Mouse (Mus musculus): ENCODE data around the gene Tgfb1i1. TPM values are rescaled to one million over a fixed set of nuclear protein-coding genes. Genes with fewer than 3 reads are reported as not detected.

Tgfb1i1 gene
- total and polyA plus RNA-seq, 3 experiments = 0.36 TPM; not detected in 2

DNA sequence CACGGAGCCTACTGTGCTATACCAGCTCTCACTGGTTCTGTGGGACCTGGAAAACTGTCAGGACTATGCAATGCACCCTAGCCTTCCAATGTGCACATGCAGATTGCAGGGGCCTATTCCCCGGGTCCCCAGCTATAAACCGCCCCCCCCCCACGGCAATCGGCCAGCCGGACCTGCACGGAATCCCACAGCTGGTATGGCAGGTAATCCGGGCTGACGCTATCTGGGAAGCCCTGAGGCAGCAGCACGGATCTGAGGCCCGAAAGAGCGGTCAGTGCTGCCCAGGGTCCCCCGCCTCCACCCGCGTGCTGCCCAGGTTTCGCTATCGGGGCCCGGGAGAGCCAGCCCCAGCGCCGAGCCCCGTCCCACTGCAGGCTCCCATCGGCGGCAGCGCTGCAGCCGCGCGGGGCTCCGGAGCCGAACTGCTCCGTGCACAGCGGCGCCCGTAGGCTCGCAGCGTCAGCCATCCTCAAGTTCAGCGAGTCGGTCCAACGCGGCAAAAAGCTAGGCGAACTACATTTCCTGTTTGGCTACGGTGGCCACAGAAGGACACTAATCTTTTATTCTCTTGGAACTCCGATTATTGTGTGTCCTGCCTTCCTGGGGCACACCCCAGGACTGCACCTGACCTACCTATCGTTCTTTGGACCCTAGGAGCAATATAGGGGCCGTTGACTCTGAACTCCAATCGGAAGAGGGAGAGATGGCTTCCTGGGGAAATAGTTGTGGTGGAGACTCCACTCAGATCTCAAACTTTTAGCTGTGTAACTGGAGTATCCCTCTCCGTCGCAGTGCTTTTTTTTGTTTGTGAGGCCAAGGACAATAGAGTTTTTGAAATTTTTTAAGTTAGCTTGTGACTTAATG is 51.2 kb downstream of the Tgfb1i1 start, which contains the start of gene BC017158 (continued):
- TF ChIP-seq GABPA (IDR thresholded peaks at IDR 0.05; ENCODE audit: insufficient replicate concordance, low read depth, low read length) = no peak
- peak; percentile 51 for TF ChIP-seq TCF12 (IDR thresholded peaks at IDR 0.05; ENCODE audit: low read depth, low read length)
- no peak for TF ChIP-seq CHD1 (IDR thresholded peaks at IDR 0.05; ENCODE audit: low read depth, low read length)
- no peak for TF ChIP-seq ZNF384 (IDR thresholded peaks at IDR 0.05; ENCODE audit: low read depth, low read length)
- peak; percentile 32; the same call in 1 of the 2 replicates for TF ChIP-seq E2F4 (IDR thresholded peaks at IDR 0.05; ENCODE audit: insufficient replicate concordance, low read depth, low read length)
- TF ChIP-seq POLR2A (IDR thresholded peaks at IDR 0.05; ENCODE audit: low read depth, low read length) = peak; percentile 63
- no peak for TF ChIP-seq IRF4 (IDR thresholded peaks at IDR 0.05; ENCODE audit: low read depth, low read length)
- no peak for TF ChIP-seq JUND (conservative IDR thresholded peaks at IDR 0.05; ENCODE audit: low read depth, low read length)
- TF ChIP-seq RAD21 (IDR thresholded peaks at IDR 0.05; ENCODE audit: low read depth, low read length) = no peak

DNA sequence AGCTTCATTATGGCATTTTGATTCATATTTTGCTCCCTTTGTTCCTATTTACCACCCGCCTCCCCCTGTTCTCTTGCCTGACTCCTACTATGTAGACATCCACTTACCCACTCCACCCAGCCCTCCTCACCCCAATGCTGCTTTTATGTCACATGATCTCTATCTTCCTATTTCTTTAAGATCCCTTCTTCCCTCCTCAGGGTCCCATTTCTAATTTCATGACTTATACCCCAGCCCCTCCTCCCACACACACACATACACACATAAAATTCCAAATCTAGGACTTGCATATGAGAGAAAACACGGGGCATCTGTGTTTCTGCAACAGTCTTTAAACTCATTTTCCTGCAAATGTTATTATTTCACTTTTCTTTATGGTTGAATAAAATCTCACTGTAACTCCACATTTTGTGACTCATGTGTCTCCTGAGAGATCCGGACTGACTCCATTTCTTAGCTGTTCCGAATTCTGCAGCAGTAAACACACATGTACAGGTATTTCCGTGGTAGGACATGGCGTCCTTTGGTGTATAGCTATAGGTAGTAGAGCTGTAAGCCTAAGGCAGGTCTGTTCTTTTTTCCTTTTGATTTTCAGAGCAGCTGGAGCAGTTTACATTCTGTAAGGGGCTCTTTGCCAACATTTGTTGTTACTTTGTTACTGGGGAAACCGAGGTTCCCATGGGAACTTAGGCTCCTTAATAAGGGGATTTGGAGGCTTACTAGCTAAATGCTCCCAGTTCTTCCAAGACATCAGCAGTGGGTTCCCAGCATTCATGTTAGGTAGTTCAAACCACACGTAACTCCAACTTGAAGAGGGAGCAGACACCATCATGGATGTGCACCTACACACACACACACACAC is 52.1 kb downstream of the Tgfb1i1 start:
- in situ Hi-C loops (cut with MboI; ENCODE audit: low pct_ligation_motif_present, low pct_unique_long_range_greater_than_20kb, low sequenced_read_pairs) = no loop called here
- TF ChIP-seq EP300 (IDR thresholded peaks at IDR 0.05; ENCODE audit: low read length) = no peak
- TF ChIP-seq TBP (conservative IDR thresholded peaks at IDR 0.05; ENCODE audit: low read depth, low read length) = no peak
- peak overlapping the region; percentile 60 to 80 (median 74) for H3K4me3 ChIP-seq (replicated peaks in 1 of 3; ENCODE audit: low read depth in 2 of 3, low read length in 2 of 3, poor library complexity in 1 of 3)
- H3K4me1 ChIP-seq (ENCODE audit: control insufficient read depth in 1 of 2, insufficient read depth in 2 of 2) = peaks cover 4 to 20% of the 10 kb centered on the region in 2 experiments; a peak in 3 of 4 replicates
- no peaks in the 10 kb centered on the region for H3K9me3 ChIP-seq (replicated peaks; ENCODE audit: low read length)
- peaks cover 29% of the 10 kb centered on the region for H3K27me3 ChIP-seq (replicated peaks)
- no peak for DNase-seq (ENCODE audit: extremely low read depth)
- dilution Hi-C loops (cut with MboI; ENCODE audit: extremely low pct_ligation_motif_present, extremely low pct_unique_long_range_greater_than_20kb, low sequenced_read_pairs) = no loop called here
- no peaks in the 10 kb centered on the region for H3K79me2 ChIP-seq (replicated peaks; ENCODE audit: control insufficient read depth, extremely low read depth, insufficient read depth, poor library complexity, severe bottlenecking)
- peaks cover 0 to 15% of the 10 kb centered on the region in 2 experiments for H3K36me3 ChIP-seq (replicated peaks in 1 of 2; ENCODE audit: control insufficient read depth in 1 of 2, insufficient read depth in 1 of 2, low read length in 1 of 2)
- H3K4me2 ChIP-seq (ENCODE audit: insufficient read depth, low read depth, poor library complexity, severe bottlenecking) = peak overlapping the region; percentile 88; the same call in 1 of the 2 replicates
- no peak overlapping the region for H3K27ac ChIP-seq (ENCODE audit: insufficient read depth, low read depth)
- peak overlapping the region; percentile 72; the same call in 1 of the 2 replicates for H3K9ac ChIP-seq (ENCODE audit: insufficient read depth, low read depth)

GRCm38 (mm10) chr7:128300952-128301351 is 54.3 kb downstream of the Tgfb1i1 start:
- Histone ChIP-seq H3K4me1 (ENCODE audit: control insufficient read depth in 1 of 2, insufficient read depth in 2 of 2) (peaks cover 4 to 20% of the 10 kb centered on the region in 2 experiments; a peak in 3 of 4 replicates), H3K79me2 (replicated peaks; ENCODE audit: control insufficient read depth, extremely low read depth, insufficient read depth, poor library complexity, severe bottlenecking) (no peaks in the 10 kb centered on the region), H3K27me3 (replicated peaks) (peaks cover 36% of the 10 kb centered on the region), H3K9ac (ENCODE audit: insufficient read depth, low read depth) (no peak overlapping the region), H3K36me3 (replicated peaks in 1 of 2; ENCODE audit: control insufficient read depth in 1 of 2, insufficient read depth in 1 of 2, low read length in 1 of 2) (peaks cover 0 to 3% of the 10 kb centered on the region in 2 experiments), H3K4me2 (ENCODE audit: insufficient read depth, low read depth, poor library complexity, severe bottlenecking) (no peak overlapping the region), H3K4me3 (replicated peaks in 1 of 3; ENCODE audit: low read depth in 2 of 3, low read length in 2 of 3, poor library complexity in 1 of 3) (no peak overlapping the region), H3K27ac (ENCODE audit: insufficient read depth, low read depth) (no peak overlapping the region), H3K9me3 (replicated peaks; ENCODE audit: low read length) (no peaks in the 10 kb centered on the region)
- dilution Hi-C loops (cut with MboI; ENCODE audit: extremely low pct_ligation_motif_present, extremely low pct_unique_long_range_greater_than_20kb, low sequenced_read_pairs) = no loop called here
- in situ Hi-C loops (cut with MboI; ENCODE audit: low pct_ligation_motif_present, low pct_unique_long_range_greater_than_20kb, low sequenced_read_pairs) = no loop called here
- TF ChIP-seq SMC3 (IDR thresholded peaks at IDR 0.05; ENCODE audit: low read depth, low read length) = no peak
- no peak for TF ChIP-seq BHLHE40 (IDR thresholded peaks at IDR 0.05; ENCODE audit: low read depth, low read length)
- no peak for TF ChIP-seq CHD2 (IDR thresholded peaks at IDR 0.05; ENCODE audit: low read length)
- TF ChIP-seq TBP (conservative IDR thresholded peaks at IDR 0.05; ENCODE audit: low read depth, low read length) = no peak
- TF ChIP-seq KAT2A (IDR thresholded peaks at IDR 0.05; ENCODE audit: insufficient replicate concordance, low read length) = no peak
- TF ChIP-seq POLR2A (IDR thresholded peaks at IDR 0.05; ENCODE audit: low read depth, low read length) = no peak
- TF ChIP-seq CTCF (conservative IDR thresholded peaks at IDR 0.05 in 1 of 2, IDR thresholded peaks at IDR 0.05 in 1 of 2; ENCODE audit: low read depth in 2 of 2, low read length in 2 of 2) = no peak
- TF ChIP-seq PAX5 (IDR thresholded peaks at IDR 0.05; ENCODE audit: low read length) = no peak
- no peak for TF ChIP-seq UBTF (IDR thresholded peaks at IDR 0.05; ENCODE audit: low read depth, low read length)
- no peak for TF ChIP-seq JUN (IDR thresholded peaks at IDR 0.05; ENCODE audit: insufficient read depth, low read depth, low read length)
- no peak for TF ChIP-seq CHD1 (IDR thresholded peaks at IDR 0.05; ENCODE audit: low read depth, low read length)
- no peak for TF ChIP-seq JUND (conservative IDR thresholded peaks at IDR 0.05; ENCODE audit: low read depth, low read length)
- TF ChIP-seq ZC3H11A (IDR thresholded peaks at IDR 0.05; ENCODE audit: low read depth, low read length) = no peak
- no peak for TF ChIP-seq MAFK (IDR thresholded peaks at IDR 0.05; ENCODE audit: insufficient replicate concordance, low read length)
- no peak for TF ChIP-seq IRF4 (IDR thresholded peaks at IDR 0.05; ENCODE audit: low read depth, low read length)
- TF ChIP-seq HCFC1 (IDR thresholded peaks at IDR 0.05; ENCODE audit: low read depth, low read length) = no peak
- DNase-seq (ENCODE audit: extremely low read depth) = no peak

Data from CH12.LX (cell line).